Mouse (Mus musculus): Measurements from ENCODE around the gene Mrtfb.
A peak's percentile ranks its signal among the peaks of the same experiment; 100 is the strongest.

Gene Mrtfb

DNA sequence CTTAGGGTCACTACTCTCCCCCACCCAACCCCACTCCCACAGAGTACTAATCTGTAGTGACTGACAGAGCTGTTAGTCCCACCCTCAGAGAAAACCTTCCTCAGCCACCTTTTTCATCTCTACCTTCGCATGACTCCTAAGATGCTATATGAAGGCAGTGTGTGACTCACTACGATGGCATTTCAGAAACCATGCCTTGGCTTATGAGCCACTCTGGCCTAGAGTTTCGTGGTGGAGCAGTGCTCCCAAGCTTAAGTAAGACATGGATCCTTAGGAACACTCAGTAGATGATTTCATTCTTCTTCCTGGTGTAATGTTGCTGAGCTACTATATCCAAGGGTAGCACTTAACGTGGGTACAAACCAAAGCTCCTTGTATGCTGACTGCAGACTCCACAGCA is 94.4 kb downstream of the Mrtfb start:
- no peak for DNase-seq (ENCODE audit: low read depth, low spot score)

DNA sequence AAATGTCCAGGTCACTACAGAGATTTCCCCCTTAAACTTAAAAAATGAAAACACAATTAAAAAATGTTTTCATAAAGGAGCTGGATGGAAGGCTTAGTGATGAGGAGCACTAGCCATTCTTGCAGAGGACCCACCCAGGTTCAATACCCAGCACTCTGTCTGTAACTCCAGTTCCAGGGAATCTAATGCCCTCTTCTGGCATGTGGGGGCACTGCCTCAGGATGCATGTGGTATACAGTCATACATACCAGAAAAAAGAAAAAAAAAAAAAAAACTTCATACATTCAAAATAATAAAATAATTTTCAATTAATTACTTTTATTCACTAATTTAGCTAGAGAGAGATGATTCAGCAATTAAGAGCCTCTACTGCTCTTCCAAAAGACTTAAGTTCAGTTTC is 95.0 kb downstream of the Mrtfb start:
- DNase-seq (ENCODE audit: low read depth, low spot score) = no peak

DNA sequence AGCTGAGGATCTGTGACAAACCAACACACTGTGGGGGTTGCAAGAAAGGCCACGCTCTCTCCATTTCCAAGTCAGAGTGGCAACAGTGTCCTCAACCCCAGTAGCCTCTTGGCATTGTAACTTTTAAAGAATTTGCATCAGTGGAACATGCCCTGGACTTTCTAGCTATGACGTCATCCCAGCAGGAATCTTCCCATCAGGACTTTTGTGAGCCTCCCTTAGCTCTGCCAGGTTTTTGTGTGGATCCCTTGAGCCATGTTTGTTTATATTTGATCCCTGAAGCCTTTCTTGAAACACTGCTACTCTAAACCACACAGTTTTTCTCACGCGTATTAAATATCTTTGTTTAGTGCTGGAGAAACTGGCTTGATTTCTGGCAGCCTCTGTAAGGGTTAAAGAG is 97.6 kb downstream of the Mrtfb start:
- no peak for DNase-seq (ENCODE audit: low read depth, low spot score)

DNA sequence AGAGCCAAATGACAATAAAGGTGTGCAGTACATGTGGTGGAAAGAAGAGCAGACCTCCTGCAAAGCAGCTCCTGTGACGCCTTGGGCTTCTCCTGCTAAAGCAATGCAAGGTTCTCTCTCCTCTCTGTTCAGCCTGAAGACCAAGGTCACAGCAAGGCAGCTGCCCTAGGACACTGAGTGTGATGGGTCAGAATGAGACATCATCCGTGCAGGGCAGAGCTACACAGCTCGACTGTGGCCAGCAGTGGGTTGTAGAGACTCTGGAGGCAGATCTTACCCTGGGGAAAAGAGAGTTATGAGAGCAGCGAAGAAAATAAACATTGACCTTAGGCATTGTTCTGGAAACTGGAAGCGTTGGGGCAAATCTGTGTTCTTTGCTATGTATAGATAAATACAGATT is 98.2 kb downstream of the Mrtfb start:
- DNase-seq (ENCODE audit: low read depth, low spot score) = no peak

DNA sequence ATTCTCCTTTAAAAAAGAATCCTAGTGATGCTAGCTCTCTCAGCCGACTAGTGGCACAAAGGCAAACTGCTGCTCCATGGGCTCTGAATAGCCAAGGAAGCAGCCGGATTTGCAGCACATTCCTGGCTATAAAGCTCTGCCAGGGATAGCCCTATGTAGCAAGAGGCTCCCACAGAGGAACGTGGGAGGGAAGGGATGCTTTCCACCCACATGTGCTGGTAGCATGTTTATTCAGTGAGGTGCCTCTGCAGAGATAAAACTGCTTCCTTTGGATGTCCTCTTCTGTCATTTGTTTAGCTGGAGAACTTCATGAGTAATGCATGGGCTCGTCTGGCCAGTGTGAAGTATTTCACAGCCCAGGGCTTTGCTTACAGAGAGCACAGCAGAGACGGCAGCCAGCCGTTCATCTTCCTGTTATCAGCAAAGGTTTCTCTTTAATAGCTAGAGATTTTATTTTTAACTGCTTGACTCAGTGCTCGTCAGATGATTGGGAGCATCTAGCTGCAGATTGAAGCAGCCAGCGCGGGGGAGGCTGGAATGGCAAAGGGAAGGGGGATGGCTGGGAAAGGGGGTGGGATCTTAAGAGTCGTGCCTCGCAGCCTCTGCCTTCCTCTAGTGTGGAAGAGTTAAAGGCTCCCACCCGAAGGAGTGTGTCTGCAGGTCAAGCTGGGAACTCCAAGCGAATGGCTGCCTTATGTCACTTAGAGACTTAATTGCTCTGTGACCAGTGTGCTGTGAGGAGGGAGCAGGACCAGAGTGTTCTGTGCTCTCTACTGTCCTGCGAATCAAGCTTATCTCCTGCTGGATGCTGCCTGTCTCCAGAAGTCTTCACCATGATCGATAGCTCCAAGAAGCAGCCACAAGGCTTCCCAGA is 101.8 kb downstream of the Mrtfb start:
- DNase-seq (ENCODE audit: low read depth, low spot score) = no peak

DNA sequence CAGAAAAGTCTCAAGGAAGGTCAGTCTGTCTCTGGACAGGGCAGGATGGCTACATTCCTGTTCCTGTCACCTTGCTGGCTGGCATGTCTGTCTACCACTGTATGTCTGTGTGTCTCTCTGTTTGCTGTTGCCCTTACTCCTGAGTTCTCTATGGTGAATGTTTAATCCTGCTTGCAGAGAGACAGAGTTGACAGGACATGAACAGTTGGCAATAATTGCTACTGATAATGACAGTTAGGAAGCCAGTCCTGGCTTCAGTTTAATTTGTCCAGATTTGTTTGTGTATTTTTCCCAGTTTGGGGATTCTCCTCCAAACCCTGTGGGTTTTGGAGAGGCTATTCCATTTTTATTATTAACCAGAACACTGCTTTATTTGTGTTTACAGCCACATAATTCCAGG is 102.5 kb downstream of the Mrtfb start:
- DNase-seq (ENCODE audit: low read depth, low spot score) = no peak

DNA sequence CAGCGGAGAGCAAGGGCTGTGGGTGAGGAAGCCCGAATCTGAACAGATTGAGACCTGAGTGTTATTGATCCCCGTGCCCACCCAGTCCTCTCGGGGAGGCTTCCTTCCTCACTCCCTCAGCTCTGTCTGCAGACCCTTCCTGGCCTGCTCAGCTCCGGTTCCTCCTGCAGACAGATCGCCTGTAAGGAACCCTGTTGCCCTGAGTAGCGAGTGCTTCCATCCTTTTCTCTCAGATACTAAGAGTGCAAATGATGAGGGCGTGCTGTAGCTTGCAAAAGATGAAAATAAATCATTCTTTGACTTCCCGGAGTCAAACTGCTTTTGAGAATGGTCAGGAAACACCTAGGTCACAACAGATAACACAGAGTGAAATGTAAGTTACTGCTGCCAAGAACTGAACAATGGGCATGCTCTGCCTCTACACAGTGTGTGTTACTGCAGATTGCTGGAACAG is 103.2 kb downstream of the Mrtfb start:
- DNase-seq (ENCODE audit: low read depth, low spot score) = no peak

DNA sequence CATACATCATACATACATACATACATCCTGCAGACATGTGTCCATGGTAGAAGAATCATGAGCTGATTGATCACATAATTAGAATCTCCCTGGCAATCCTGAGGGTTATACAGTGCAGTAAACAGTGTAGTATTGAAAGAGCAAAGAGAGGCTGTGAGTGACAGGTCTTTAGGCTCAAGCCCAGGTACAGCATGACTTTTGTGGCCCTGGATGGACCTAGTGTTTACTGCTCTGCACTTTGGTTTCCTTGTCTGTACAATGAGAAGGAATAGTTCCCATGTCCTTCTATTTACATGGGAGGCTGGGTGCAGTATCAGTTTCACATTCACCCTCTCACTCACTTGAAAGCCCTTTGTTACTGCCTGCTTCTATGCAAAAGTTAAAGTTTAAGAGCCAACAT is 103.9 kb downstream of the Mrtfb start:
- no peak for DNase-seq (ENCODE audit: low read depth, low spot score)

DNA sequence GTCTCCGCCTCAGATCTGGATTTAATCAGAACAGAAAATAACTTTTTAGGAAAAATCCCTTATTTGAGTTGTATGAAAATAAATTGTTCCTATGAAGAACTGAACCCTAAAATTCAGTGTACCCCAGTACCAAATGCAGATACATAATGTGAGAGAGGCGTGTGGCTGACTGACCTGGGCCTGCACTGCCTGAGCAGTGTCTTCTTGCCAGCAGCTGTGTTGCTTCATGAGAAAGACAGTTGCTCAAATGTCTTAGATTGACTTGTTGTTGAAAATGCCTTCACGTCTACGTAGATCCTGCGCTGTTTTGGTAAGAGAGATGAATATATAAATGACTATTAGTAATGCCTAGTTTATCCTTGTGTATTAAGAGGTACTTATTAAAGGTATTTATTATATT is 104.6 kb downstream of the Mrtfb start:
- no peak for DNase-seq (ENCODE audit: low read depth, low spot score)

DNA sequence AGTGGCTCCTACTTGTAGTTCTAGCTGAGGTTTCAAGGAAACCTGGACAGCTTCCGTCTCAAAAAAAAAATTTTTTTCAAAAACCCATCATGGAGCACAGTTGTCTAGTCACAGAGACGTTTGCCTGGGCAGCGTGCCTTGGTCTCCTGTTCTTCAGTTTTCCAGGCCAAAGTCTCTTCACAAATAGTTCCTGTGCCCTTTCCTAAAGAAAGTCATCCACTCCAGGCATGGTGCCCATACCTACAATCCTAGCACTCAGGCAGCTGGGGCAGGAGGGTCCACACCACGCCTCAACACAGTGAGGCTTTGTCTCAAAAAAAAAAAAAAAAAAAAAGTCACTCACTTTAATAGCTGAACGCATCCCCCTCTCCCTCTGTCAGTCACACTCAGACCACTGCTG is 106.9 kb downstream of the Mrtfb start:
- no peak for DNase-seq (ENCODE audit: low read depth, low spot score)

DNA sequence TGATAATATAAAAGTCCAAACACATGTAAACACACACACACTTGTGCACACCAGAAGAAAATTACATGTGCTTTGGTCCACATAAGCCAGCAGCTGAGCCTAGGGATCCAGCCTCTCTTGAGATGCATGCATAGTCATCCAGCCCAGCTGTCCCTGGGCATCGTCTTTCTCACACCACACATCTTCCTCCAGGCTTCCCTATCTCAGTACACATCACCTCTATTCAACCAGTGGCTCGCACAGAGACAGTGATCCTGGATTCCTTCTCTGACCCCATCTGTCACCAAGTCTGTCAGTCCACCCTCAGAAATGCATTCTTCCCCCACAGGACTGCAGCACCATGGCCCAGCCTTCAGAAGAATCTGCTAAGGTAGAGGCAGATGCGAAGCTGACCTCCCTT is 107.9 kb downstream of the Mrtfb start:
- no peak for DNase-seq (ENCODE audit: low read depth, low spot score)

DNA sequence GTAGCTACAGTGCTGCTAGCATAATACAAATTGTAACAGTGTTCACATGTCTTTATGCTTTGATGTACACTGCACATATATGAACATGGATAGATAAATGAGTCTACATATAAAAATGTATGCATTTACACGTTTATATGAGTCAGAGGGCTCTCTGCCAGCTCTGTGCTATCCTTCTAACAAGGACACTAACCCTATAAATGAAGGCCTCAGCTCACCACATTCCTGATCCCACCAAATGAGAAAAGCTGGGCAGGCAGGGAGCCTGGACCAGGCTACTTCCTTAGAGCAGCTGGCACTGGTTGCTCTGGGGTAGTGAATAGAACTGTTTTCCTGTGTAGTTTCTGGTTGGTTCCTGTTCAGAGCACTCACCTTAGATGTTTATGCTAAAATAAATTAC is 110.0 kb downstream of the Mrtfb start:
- DNase-seq (ENCODE audit: low read depth, low spot score) = no peak

DNA sequence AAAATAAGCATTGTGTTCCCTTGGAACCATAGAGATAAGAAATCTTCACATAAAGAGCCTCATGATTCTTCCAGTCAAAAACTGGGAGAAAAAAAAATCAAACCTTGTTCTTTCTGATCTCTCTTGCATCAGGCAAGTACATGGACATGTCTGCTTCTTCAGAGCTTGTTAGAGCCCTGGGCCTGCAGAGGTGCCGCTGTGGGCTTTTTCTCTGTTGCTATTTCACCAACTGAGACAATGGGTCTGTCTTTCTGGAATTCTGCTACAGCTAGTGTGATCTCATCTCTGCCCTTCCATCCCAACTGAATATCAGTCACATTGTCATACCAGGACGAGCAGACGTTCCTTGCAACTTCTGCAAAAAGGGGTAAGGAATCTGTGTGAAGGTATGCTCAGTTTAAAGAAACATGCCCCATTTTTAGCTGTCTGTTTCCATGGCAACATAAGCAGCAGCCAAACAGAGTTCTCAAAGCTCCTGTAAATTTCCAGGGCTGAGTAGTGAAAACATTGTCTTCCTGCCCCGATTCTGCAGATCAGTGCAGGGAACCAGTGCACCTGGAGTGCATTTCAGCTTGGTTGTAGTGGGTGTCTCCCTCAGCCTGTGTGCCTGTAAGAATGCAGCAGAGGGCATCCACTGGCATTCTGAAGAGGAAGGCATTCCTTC is 110.7 kb downstream of the Mrtfb start:
- DNase-seq (ENCODE audit: low read depth, low spot score) = no peak

DNA sequence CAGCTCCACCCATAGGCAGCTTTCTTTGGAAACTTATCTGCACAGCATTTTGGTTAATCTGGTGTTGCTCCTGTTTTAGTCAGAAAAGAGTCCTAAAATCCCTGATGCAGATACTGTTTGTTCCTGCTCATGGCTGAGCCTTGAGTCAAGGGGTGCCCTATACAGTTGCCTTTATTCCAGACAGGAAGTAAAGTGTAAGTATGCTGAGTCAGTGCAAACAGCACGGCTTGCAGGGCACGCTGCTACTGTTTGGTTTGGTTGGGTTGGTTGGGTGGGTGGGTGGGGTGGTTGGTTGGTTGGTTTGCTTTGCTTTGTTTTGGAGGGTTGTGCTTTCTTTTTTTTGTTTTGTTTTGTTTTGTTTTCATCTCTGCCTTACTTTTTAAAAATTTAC is 111.2 kb downstream of the Mrtfb start:
- no peak for DNase-seq (ENCODE audit: low read depth, low spot score)

DNA sequence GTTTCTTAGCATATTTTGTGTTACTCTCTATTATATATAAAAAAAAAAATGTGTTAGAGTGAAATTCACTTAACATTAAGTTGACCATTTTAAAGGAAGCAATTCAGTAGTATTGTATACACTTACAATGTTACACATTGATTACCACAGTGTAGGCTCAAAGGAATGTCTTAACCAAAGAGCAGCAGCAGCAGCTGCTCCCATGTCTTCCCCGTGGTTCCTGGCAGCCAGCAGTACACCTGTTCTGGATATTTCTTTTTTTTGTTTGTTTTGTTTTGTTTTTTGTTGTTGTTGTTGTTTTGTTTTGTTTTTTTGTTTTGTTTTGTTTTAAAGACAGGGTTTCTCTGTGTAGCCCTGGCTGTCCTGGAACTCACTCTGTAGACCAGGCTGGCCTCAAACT is 112.4 kb downstream of the Mrtfb start:
- DNase-seq (ENCODE audit: low read depth, low spot score) = no peak

DNA sequence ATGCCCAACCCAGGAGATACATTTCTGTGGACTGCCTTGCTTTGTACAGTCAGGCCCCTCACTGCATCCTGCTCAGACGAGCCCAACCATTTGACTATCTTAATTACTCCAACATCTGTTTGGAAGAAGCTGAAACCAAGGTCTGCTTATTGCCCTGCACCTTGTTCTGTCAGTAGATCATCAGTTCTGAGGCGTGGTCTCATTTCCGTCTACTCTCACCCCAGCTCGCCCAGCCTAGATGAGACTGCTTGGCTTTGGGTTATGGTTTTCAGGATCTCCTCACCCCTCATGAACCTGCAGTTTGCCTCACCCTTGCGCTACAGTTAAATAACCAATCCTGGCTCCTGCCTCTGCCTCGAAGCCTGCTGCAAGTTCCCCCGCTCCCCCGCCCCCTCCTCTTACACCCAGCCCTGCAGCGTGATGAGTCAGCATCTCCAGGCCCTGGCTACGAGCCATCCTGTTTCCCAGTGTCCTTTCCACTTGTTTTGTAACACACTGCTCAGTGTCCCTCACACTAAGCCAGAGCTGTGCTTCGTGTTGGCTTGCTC is 115.5 kb downstream of the Mrtfb start:
- DNase-seq (ENCODE audit: low read depth, low spot score) = peak; percentile 70

DNA sequence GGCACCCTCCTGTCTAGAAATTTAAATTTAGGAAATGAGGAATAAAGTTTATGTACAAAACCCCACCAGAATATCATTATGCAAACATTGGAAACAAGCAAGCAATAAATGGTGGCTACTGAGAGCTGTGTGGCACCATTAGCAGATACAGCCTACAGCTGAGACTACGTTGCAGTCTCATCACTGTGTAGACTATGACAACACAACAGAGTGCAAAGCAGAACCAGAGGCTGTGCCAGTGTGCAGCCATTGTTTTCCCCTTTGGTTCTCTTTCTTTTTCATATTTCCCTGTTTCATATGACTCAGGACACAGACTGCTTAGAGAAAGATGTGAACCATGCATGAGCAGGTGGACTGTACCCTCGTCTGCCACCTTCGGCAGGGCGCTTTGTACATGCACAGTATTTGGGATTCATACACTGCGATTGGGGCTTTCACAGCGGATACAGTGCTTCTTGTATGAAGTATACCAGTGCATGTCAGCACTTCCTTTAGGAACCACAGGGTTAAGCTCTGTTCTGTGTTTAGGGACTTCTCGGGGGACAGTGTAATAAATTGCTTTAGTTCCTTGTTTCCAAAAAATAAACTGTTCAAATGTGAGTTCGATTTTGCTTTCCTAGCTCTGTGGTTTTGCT is 116.7 kb downstream of the Mrtfb start:
- no peak for DNase-seq (ENCODE audit: low read depth, low spot score)

DNA sequence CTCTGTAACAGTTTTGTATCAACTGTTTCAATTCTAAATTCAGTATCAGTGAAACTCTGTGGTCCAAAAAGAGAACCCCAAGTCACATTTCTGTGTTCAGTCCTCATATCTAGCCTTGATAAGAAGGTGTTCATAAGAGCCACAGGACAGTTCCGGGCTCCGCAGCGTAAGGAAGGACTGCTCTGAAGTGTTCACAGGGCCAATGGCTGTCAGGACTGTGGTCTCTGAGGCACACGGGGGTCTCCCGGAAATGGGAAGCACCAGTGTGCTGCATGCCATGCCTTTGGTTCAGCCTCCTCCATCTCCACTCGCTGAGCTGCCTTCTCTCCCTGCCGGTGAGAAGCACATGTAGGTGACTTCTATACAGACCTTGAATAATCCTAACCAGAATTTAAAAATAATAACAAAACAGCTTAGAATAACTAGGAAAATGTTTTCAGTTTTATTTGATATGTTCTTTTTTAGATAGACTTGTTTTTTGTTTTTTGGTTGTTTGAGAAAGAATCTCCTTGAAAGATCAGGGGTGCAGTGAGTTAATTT is 120.7 kb downstream of the Mrtfb start:
- DNase-seq (ENCODE audit: low read depth, low spot score) = no peak

DNA sequence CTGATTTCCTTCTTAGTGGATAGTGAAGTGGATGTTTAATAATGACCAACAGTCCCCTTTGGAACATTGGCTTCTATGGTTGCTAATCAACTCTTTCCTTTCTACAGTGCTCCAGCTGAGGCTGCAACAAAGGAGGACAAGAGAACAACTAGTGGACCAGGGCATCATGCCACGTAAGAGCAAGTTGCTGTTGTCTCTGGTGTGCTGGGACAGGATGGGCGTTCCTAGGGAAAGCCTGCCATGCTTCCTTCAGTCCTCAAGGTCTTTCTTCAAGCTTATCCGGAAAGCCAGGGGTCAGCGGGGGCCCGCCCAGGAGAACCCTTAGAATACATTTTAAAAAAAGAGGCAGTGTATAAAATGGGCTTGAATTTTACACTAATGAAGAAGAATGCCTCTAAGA is 121.9 kb downstream of the Mrtfb start:
- no peak for DNase-seq (ENCODE audit: low read depth, low spot score)

DNA sequence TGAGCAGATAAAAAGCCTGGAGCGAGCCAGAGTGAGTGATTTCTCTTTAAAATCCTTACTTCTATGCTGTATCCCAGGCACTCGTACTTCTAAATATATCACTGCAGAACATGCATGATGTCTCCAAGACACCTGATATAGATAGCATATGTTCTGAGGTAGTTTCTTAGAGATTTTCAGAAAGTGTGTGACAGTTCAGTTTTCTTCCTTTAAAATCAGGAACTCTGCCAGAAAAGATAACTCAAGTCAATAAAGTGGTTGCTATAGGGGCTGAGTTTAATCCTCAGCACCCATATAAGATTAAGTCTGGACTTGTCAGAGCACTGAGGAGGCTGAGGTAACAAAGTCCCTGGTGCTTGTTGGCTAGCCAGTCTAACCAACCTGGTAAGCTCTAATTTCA is 123.6 kb downstream of the Mrtfb start:
- DNase-seq (ENCODE audit: low read depth, low spot score) = no peak

DNA sequence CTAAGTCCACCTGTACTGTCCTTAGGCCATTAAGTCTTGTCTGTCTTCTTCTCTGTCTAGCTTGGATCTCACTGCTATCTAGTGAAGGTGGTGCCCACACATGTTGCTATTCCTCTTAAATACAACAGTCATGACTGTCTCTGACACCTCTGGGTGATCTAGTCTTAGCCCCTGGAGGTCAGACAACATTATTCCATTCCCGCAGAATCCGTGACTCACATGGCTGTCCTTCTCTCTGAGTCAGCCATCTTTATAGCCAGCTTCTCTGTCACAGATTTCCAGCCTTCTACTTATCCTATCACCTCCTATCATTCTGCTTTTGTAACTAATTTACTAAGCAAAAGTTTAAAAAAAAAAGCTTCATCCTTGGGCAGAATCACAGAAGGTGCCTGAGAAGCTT is 125.5 kb downstream of the Mrtfb start:
- no peak for DNase-seq (ENCODE audit: low read depth, low spot score)

DNA sequence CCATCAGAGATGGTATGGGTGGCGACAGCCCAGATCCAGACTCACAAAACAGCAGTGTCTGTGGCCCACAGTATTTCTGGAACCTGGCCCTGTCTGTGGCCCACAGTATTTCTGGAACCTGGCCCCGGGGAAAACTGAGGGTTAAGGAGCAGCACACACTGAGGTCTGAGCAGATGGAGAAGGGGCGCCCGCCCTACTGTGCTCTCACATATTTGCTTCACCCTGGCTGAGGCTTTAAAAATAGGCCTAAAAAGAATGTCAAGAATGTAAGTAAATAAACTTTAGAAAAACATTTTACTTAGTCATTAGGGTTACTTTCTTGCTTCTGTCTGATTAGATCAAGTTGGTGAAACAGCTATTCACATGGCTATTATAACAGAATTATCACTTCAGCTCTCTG is 131.0 kb downstream of the Mrtfb start:
- no peak for DNase-seq (ENCODE audit: low read depth, low spot score)

All from WW6 (cell line).